Mouse (Mus musculus) kidney, adult 2 months (tissue): ENCODE data around the gene Commd8.

Source experiments
- CTCF ChIP-seq: fragments of 200-500 bp; conservative IDR thresholded peaks from 2 replicates; pipeline ENCODE4 v1.5.1; 2011; ENCODE audit warnings: low read depth, mild to moderate bottlenecking, control low read depth, low read length, moderate library complexity, mixed read lengths; ENCODE audit not compliant: insufficient read depth, insufficient read length
- POLR2A ChIP-seq: fragments of 200-500 bp; IDR thresholded peaks from one replicate; pipeline ENCODE4 v1.6.1; 2011; ENCODE audit warnings: low read depth, low read length, control low read depth

GRCm38 (mm10) chr5:72210812-72211139 lies 42.8 kb upstream of the Commd8 start:
- TF ChIP-seq CTCF (no peak), POLR2A (no peak)
